Mouse (Mus musculus) spleen, postnatal 10 days (tissue): Measurements from ENCODE around the gene Plin2.

Source experiments
- DNase-seq, 2 experiments: peaks; one replicate each; pipeline ENCODE4 v3.0.0; 2021 to 2022; ENCODE audit warnings: low spot score in 2 of 2

Gene Plin2

GRCm38 (mm10) chr4:86669780-86670201 lies at the start of gene Plin2:
Gene Plin2, minus strand, starts transcription at chr4:86670060.
- DNase-seq, result peak; percentile 67 to 80

GRCm38 (mm10) chr4:86718878-86719577 lies 49.2 kb upstream of the Plin2 start:
- no peak for DNase-seq

GRCm38 (mm10) chr4:86717176-86717575 lies 47.3 kb upstream of the Plin2 start:
- DNase-seq, result no peak

GRCm38 (mm10) chr4:86715341-86715740 lies 45.5 kb upstream of the Plin2 start:
- no peak for DNase-seq

GRCm38 (mm10) chr4:86713518-86713917 lies 43.7 kb upstream of the Plin2 start:
- DNase-seq, result no peak

- DNase-seq, result no peak
Measured at GRCm38 (mm10) chr4:86712751-86713195, 42.9 kb upstream of the Plin2 start.

GRCm38 (mm10) chr4:86710666-86711215 lies 40.9 kb upstream of the Plin2 start:
- no peak for DNase-seq

GRCm38 (mm10) chr4:86710034-86710650 lies 40.3 kb upstream of the Plin2 start:
- DNase-seq, result no peak

GRCm38 (mm10) chr4:86708801-86709200 lies 38.9 kb upstream of the Plin2 start:
- DNase-seq, result no peak

GRCm38 (mm10) chr4:86699161-86699865 lies 29.5 kb upstream of the Plin2 start:
- no peak for DNase-seq

- peak in 1 of 2 experiments; percentile 21 for DNase-seq
Measured at GRCm38 (mm10) chr4:86696890-86697289, 27.0 kb upstream of the Plin2 start.

GRCm38 (mm10) chr4:86695081-86695480 lies 25.2 kb upstream of the Plin2 start:
- peak; percentile 33 to 69 for DNase-seq

GRCm38 (mm10) chr4:86692931-86693330 lies 23.1 kb upstream of the Plin2 start:
- DNase-seq, result no peak

GRCm38 (mm10) chr4:86691290-86691689 lies 21.4 kb upstream of the Plin2 start:
- DNase-seq, result no peak

GRCm38 (mm10) chr4:86690768-86691167 lies 20.9 kb upstream of the Plin2 start:
- no peak for DNase-seq

GRCm38 (mm10) chr4:86690194-86690593 lies 20.3 kb upstream of the Plin2 start:
- no peak for DNase-seq

GRCm38 (mm10) chr4:86689056-86689735 lies 19.3 kb upstream of the Plin2 start:
- DNase-seq, result no peak

GRCm38 (mm10) chr4:86686564-86686963 lies 16.7 kb upstream of the Plin2 start:
- no peak for DNase-seq

GRCm38 (mm10) chr4:86686009-86686366 lies 16.1 kb upstream of the Plin2 start:
- DNase-seq, result no peak

- no peak for DNase-seq
Measured at GRCm38 (mm10) chr4:86685231-86686008, 15.6 kb upstream of the Plin2 start.

- DNase-seq, result no peak
Measured at GRCm38 (mm10) chr4:86684806-86685205, 14.9 kb upstream of the Plin2 start.
